Mouse (Mus musculus): ENCODE results near the gene Itpr2. TPM values are rescaled to one million over a fixed set of nuclear protein-coding genes. Genes with fewer than 3 reads are reported as not detected.

Gene Itpr2
- polyA plus RNA-seq, 1 experiment from 2014 or later = 6.0 TPM

GRCm38 (mm10) chr6:146111781-146112180 is 390.2 kb downstream of the Itpr2 start:
- H3K4me1 ChIP-seq (ENCODE audit: control insufficient read depth, insufficient read depth, low read length) = peaks cover 18% of the 10 kb centered on the region
- H3K27ac ChIP-seq (replicated peaks; ENCODE audit: low read depth, low read length) = peak overlapping the region; percentile 57; the same call in 1 of the 2 replicates
- no peaks in the 10 kb centered on the region for H3K27me3 ChIP-seq (ENCODE audit: control insufficient read depth, insufficient read depth, low read length)
- 33% methylated on average over 6 of the region's 6 CpGs for WGBS
- no peak overlapping the region for H3K9ac ChIP-seq (replicated peaks; ENCODE audit: low read length)
- DNase-seq (peak; percentile 40), ATAC-seq (ENCODE audit: low FRiP score, low TSS enrichment) (no peak)
- H3K4me2 ChIP-seq (ENCODE audit: low read length) = no peak overlapping the region
- H3K9me3 ChIP-seq (ENCODE audit: control insufficient read depth, low read length) = no peaks in the 10 kb centered on the region
- no peak overlapping the region for H3K4me3 ChIP-seq (replicated peaks; ENCODE audit: low read depth, low read length)
- no peaks in the 10 kb centered on the region for H3K36me3 ChIP-seq (ENCODE audit: control insufficient read depth, insufficient read depth, low read length)

- Histone ChIP-seq H3K27ac (replicated peaks; ENCODE audit: low read depth, low read length) (peak overlapping the region; percentile 57; the same call in 1 of the 2 replicates), H3K4me3 (replicated peaks; ENCODE audit: low read depth, low read length) (no peak overlapping the region), H3K4me2 (ENCODE audit: low read length) (no peak overlapping the region), H3K36me3 (ENCODE audit: control insufficient read depth, insufficient read depth, low read length) (no peaks in the 10 kb centered on the region), H3K9me3 (ENCODE audit: control insufficient read depth, low read length) (no peaks in the 10 kb centered on the region), H3K4me1 (ENCODE audit: control insufficient read depth, insufficient read depth, low read length) (peaks cover 18% of the 10 kb centered on the region), H3K27me3 (ENCODE audit: control insufficient read depth, insufficient read depth, low read length) (no peaks in the 10 kb centered on the region), H3K9ac (replicated peaks; ENCODE audit: low read length) (no peak overlapping the region)
- 16% methylated on average over 21 of the region's 21 CpGs for WGBS
- ATAC-seq (ENCODE audit: low FRiP score, low TSS enrichment) (peak; percentile 64), DNase-seq (peak; percentile 65)
These were observed 390.9 kb downstream of the Itpr2 start for GRCm38 (mm10) chr6:146110832-146111741.

GRCm38 (mm10) chr6:146110425-146110824 is 391.6 kb downstream of the Itpr2 start:
- Histone ChIP-seq H3K4me2 (ENCODE audit: low read length) (no peak overlapping the region), H3K27ac (replicated peaks; ENCODE audit: low read depth, low read length) (peak overlapping the region; percentile 57; the same call in 1 of the 2 replicates), H3K4me3 (replicated peaks; ENCODE audit: low read depth, low read length) (no peak overlapping the region), H3K9me3 (ENCODE audit: control insufficient read depth, low read length) (no peaks in the 10 kb centered on the region), H3K9ac (replicated peaks; ENCODE audit: low read length) (no peak overlapping the region), H3K27me3 (ENCODE audit: control insufficient read depth, insufficient read depth, low read length) (no peaks in the 10 kb centered on the region), H3K36me3 (ENCODE audit: control insufficient read depth, insufficient read depth, low read length) (no peaks in the 10 kb centered on the region), H3K4me1 (ENCODE audit: control insufficient read depth, insufficient read depth, low read length) (peaks cover 18% of the 10 kb centered on the region)
- ATAC-seq (ENCODE audit: low FRiP score, low TSS enrichment) = no peak
- no peak for DNase-seq
- 62% methylated on average over 4 of the region's 4 CpGs for whole genome bisulfite sequencing

- Histone ChIP-seq H3K36me3 (ENCODE audit: control insufficient read depth, insufficient read depth, low read length) (no peaks in the 10 kb centered on the region), H3K27me3 (ENCODE audit: control insufficient read depth, insufficient read depth, low read length) (no peaks in the 10 kb centered on the region), H3K4me1 (ENCODE audit: control insufficient read depth, insufficient read depth, low read length) (peaks cover 10% of the 10 kb centered on the region), H3K4me3 (replicated peaks; ENCODE audit: low read depth, low read length) (no peak overlapping the region), H3K9me3 (ENCODE audit: control insufficient read depth, low read length) (no peaks in the 10 kb centered on the region), H3K9ac (replicated peaks; ENCODE audit: low read length) (no peak overlapping the region), H3K4me2 (ENCODE audit: low read length) (no peak overlapping the region), H3K27ac (replicated peaks; ENCODE audit: low read depth, low read length) (no peak overlapping the region)
- ATAC-seq (ENCODE audit: low FRiP score, low TSS enrichment) (no peak), DNase-seq (no peak)
- WGBS = 73% methylated on average over 7 of the region's 7 CpGs
These were observed 393.3 kb downstream of the Itpr2 start for GRCm38 (mm10) chr6:146108695-146109094.

GRCm38 (mm10) chr6:146107117-146107832 is 394.7 kb downstream of the Itpr2 start:
- Histone ChIP-seq H3K9ac (replicated peaks; ENCODE audit: low read length) (no peak overlapping the region), H3K4me2 (ENCODE audit: low read length) (no peak overlapping the region), H3K4me3 (replicated peaks; ENCODE audit: low read depth, low read length) (no peak overlapping the region), H3K9me3 (ENCODE audit: control insufficient read depth, low read length) (no peaks in the 10 kb centered on the region), H3K27ac (replicated peaks; ENCODE audit: low read depth, low read length) (no peak overlapping the region), H3K27me3 (ENCODE audit: control insufficient read depth, insufficient read depth, low read length) (no peaks in the 10 kb centered on the region), H3K4me1 (ENCODE audit: control insufficient read depth, insufficient read depth, low read length) (peaks cover 7% of the 10 kb centered on the region), H3K36me3 (ENCODE audit: control insufficient read depth, insufficient read depth, low read length) (no peaks in the 10 kb centered on the region)
- WGBS = 83% methylated on average over 4 of the region's 4 CpGs
- DNase-seq (no peak), ATAC-seq (ENCODE audit: low FRiP score, low TSS enrichment) (no peak)

GRCm38 (mm10) chr6:146083056-146083961 is 418.7 kb downstream of the Itpr2 start:
- no peaks in the 10 kb centered on the region for H3K36me3 ChIP-seq (ENCODE audit: control insufficient read depth, insufficient read depth, low read length)
- H3K9me3 ChIP-seq (ENCODE audit: control insufficient read depth, low read length) = no peaks in the 10 kb centered on the region
- 77% methylated on average over 15 of the region's 15 CpGs for WGBS
- no peaks in the 10 kb centered on the region for H3K27me3 ChIP-seq (ENCODE audit: control insufficient read depth, insufficient read depth, low read length)
- no peak overlapping the region for H3K27ac ChIP-seq (replicated peaks; ENCODE audit: low read depth, low read length)
- peaks cover 9% of the 10 kb centered on the region for H3K4me1 ChIP-seq (ENCODE audit: control insufficient read depth, insufficient read depth, low read length)
- no peak overlapping the region for H3K4me3 ChIP-seq (replicated peaks; ENCODE audit: low read depth, low read length)
- no peak overlapping the region for H3K4me2 ChIP-seq (ENCODE audit: low read length)
- ATAC-seq (ENCODE audit: low FRiP score, low TSS enrichment) (no peak), DNase-seq (no peak)
- H3K9ac ChIP-seq (replicated peaks; ENCODE audit: low read length) = no peak overlapping the region

GRCm38 (mm10) chr6:146082476-146082875 is 419.5 kb downstream of the Itpr2 start:
- ATAC-seq (ENCODE audit: low FRiP score, low TSS enrichment) (no peak), DNase-seq (no peak)
- Histone ChIP-seq H3K4me1 (ENCODE audit: control insufficient read depth, insufficient read depth, low read length) (peaks cover 9% of the 10 kb centered on the region), H3K27me3 (ENCODE audit: control insufficient read depth, insufficient read depth, low read length) (no peaks in the 10 kb centered on the region), H3K4me3 (replicated peaks; ENCODE audit: low read depth, low read length) (no peak overlapping the region), H3K4me2 (ENCODE audit: low read length) (no peak overlapping the region), H3K36me3 (ENCODE audit: control insufficient read depth, insufficient read depth, low read length) (no peaks in the 10 kb centered on the region), H3K9ac (replicated peaks; ENCODE audit: low read length) (no peak overlapping the region), H3K9me3 (ENCODE audit: control insufficient read depth, low read length) (no peaks in the 10 kb centered on the region), H3K27ac (replicated peaks; ENCODE audit: low read depth, low read length) (no peak overlapping the region)
- 91% methylated on average over 9 of the region's 9 CpGs for WGBS

GRCm38 (mm10) chr6:146081578-146081977 is 420.4 kb downstream of the Itpr2 start:
- DNase-seq = no peak
- no peak for ATAC-seq (ENCODE audit: low FRiP score, low TSS enrichment)
- 92% methylated on average over 8 of the region's 8 CpGs for WGBS
- no peaks in the 10 kb centered on the region for H3K9me3 ChIP-seq (ENCODE audit: control insufficient read depth, low read length)
- H3K27me3 ChIP-seq (ENCODE audit: control insufficient read depth, insufficient read depth, low read length) = no peaks in the 10 kb centered on the region
- peaks cover 9% of the 10 kb centered on the region for H3K4me1 ChIP-seq (ENCODE audit: control insufficient read depth, insufficient read depth, low read length)
- no peak overlapping the region for H3K4me2 ChIP-seq (ENCODE audit: low read length)
- no peak overlapping the region for H3K9ac ChIP-seq (replicated peaks; ENCODE audit: low read length)
- no peak overlapping the region for H3K4me3 ChIP-seq (replicated peaks; ENCODE audit: low read depth, low read length)
- no peaks in the 10 kb centered on the region for H3K36me3 ChIP-seq (ENCODE audit: control insufficient read depth, insufficient read depth, low read length)
- H3K27ac ChIP-seq (replicated peaks; ENCODE audit: low read depth, low read length) = no peak overlapping the region
